Mouse (Mus musculus) cerebellum, postnatal 10 days (tissue): ENCODE measurements around the gene Cog5.
A peak's percentile ranks its signal among the peaks of the same experiment; 100 is the strongest.

Experiments used
- DNase-seq, 2 experiments: peaks; one replicate each; pipeline ENCODE4 v3.0.0; 2021; ENCODE audit warnings: mixed read lengths in 2 of 2

Gene Cog5

GRCm38 (mm10) chr12:31947476-31947875, 292.8 kb downstream of the Cog5 start:
- peak; percentile 48 to 49 for DNase-seq

GRCm38 (mm10) chr12:31948101-31949000, 293.7 kb downstream of the Cog5 start:
- DNase-seq, result no peak

- peak; percentile 98 for DNase-seq
Observed at GRCm38 (mm10) chr12:31949193-31949741, 294.6 kb downstream of the Cog5 start.

GRCm38 (mm10) chr12:31949759-31950658, 295.3 kb downstream of the Cog5 start, which contains the start of gene Hbp1:
Gene Hbp1 (minus strand): TSS chr12:31950535.
- peak; percentile 100 for DNase-seq

- DNase-seq, result peak in 1 of 2 experiments; percentile 90
Observed at GRCm38 (mm10) chr12:31950659-31951031, 296.0 kb downstream of the Cog5 start.

- DNase-seq, result no peak
Observed at GRCm38 (mm10) chr12:31955843-31956242, 301.2 kb downstream of the Cog5 start.

GRCm38 (mm10) chr12:31964074-31964473, 309.4 kb downstream of the Cog5 start:
- DNase-seq, result no peak

GRCm38 (mm10) chr12:31965517-31966212, 311.0 kb downstream of the Cog5 start:
- no peak for DNase-seq

GRCm38 (mm10) chr12:31966405-31966804, 311.7 kb downstream of the Cog5 start:
- no peak for DNase-seq

GRCm38 (mm10) chr12:31967536-31967935, 312.9 kb downstream of the Cog5 start:
- peak; percentile 57 to 77 for DNase-seq

GRCm38 (mm10) chr12:31969111-31969510, 314.4 kb downstream of the Cog5 start:
- DNase-seq, result no peak

- no peak for DNase-seq
Observed at GRCm38 (mm10) chr12:31971547-31971946, 316.9 kb downstream of the Cog5 start.

GRCm38 (mm10) chr12:31973473-31974172, 319.0 kb downstream of the Cog5 start:
- peak; percentile 86 for DNase-seq

GRCm38 (mm10) chr12:31976544-31976943, 321.9 kb downstream of the Cog5 start:
- DNase-seq, result peak; percentile 65 to 70

- DNase-seq, result no peak
Observed at GRCm38 (mm10) chr12:31977613-31978195, 323.0 kb downstream of the Cog5 start.

GRCm38 (mm10) chr12:31983238-31983637, 328.6 kb downstream of the Cog5 start:
- DNase-seq, result peak; percentile 90 to 92

GRCm38 (mm10) chr12:31983769-31984168, 329.1 kb downstream of the Cog5 start:
- no peak for DNase-seq

GRCm38 (mm10) chr12:31984206-31984605, 329.5 kb downstream of the Cog5 start:
- DNase-seq, result peak; percentile 60 to 70

- no peak for DNase-seq
Observed at GRCm38 (mm10) chr12:31984664-31985063, 330.0 kb downstream of the Cog5 start.

GRCm38 (mm10) chr12:31985738-31986137, 331.1 kb downstream of the Cog5 start:
- DNase-seq, result no peak

GRCm38 (mm10) chr12:31986463-31986862, 331.8 kb downstream of the Cog5 start:
- no peak for DNase-seq
